In genomic region chr10:70318630-70319029, GRCm38 (mm10) we compare ENCODE assay signal across 9 mouse cellular contexts.
A peak's percentile ranks its signal among the peaks of the same experiment; 100 is the strongest.
DNase-seq lines count a peak whose midpoint lies in the region; ATAC-seq lines count a peak whose summit lies in the region.
"Had no signal": no experiment of that assay in that cellular context is flagged by ENCODE, and none has a peak within 500 bp of the region (broad histone marks: within the 10 kb centered on the region; RNA-seq: fewer than 3 reads in every experiment).

No protein-coding gene starts in this region.

- H3K27me3 ChIP-seq in forebrain, embryonic 14.5 days (replicated peaks; ENCODE audit: control insufficient read depth, insufficient read depth, low read length), result no peaks in the 10 kb centered on the region
- no peaks in the 10 kb centered on the region for H3K27me3 ChIP-seq in neural tube, embryonic 13.5 days
- H3K27me3 ChIP-seq: heart, embryonic 13.5 days had no signal

- no peaks in the 10 kb centered on the region; the same call in 1 of the 2 replicates for H3K9me3 ChIP-seq in forebrain, embryonic 14.5 days (replicated peaks; ENCODE audit: control insufficient read depth, low read length)
- H3K9me3 ChIP-seq in neural tube, embryonic 13.5 days, result no peaks in the 10 kb centered on the region
- H3K9me3 ChIP-seq: heart, embryonic 13.5 days had no signal

- no peak overlapping the region for H3K9ac ChIP-seq in forebrain, embryonic 14.5 days (ENCODE audit: low read length)
- no peak overlapping the region for H3K9ac ChIP-seq in neural tube, embryonic 13.5 days
- H3K9ac ChIP-seq: heart, embryonic 13.5 days had no signal

- no peak overlapping the region for H3K4me2 ChIP-seq in forebrain, embryonic 14.5 days (ENCODE audit: low read length)
- H3K4me2 ChIP-seq in neural tube, embryonic 13.5 days, result no peak overlapping the region
- H3K4me2 ChIP-seq: heart, embryonic 13.5 days had no signal

- WGBS in forebrain, embryonic 14.5 days, result 4% methylated on average over 3 of the region's 3 CpGs
- 2% methylated on average over 3 of the region's 3 CpGs for WGBS in neural tube, embryonic 13.5 days

- H3K27ac ChIP-seq in forebrain, embryonic 14.5 days (ENCODE audit: low read depth, low read length), result no peak overlapping the region
- no peak overlapping the region for H3K27ac ChIP-seq in neural tube, embryonic 13.5 days (replicated peaks)
- H3K27ac ChIP-seq: heart, embryonic 13.5 days had no signal

- intact Hi-C loops in left cerebral cortex, postnatal 4 days (cut with DNase I), result loop anchor here (5.0 to 10.0 kb wide), 3 partner anchors 244 to 906 kb away; no protein-coding TSS in a partner anchor

- ATAC-seq in forebrain, embryonic 14.5 days, result peak; percentile 72
- peak; percentile 62 for ATAC-seq in neural tube, embryonic 13.5 days (ENCODE audit: low read depth)

- no peak overlapping the region for H3K4me3 ChIP-seq in forebrain, embryonic 14.5 days (ENCODE audit: low read depth, low read length)
- H3K4me3 ChIP-seq in neural tube, embryonic 13.5 days, result no peak overlapping the region
- H3K4me3 ChIP-seq: heart, embryonic 13.5 days had no signal

- peak; percentile 43 for DNase-seq in urinary bladder, postnatal 25 days (ENCODE audit: low spot score)
- no peak for DNase-seq in urinary bladder, adult 18-20 months (ENCODE audit: low spot score in 2 of 2)
- peak; percentile 25 for DNase-seq in c-Kit-positive CD71-positive TER-119-positive erythroid progenitor cells, embryonic 14.5 days (ENCODE audit: low spot score)
- DNase-seq in forebrain, embryonic 14.5 days (ENCODE audit: low spot score), result peak; percentile 90
- DNase-seq in kidney, adult 8-10 months, result peak; percentile 51 to 58
- peak; percentile 19 for DNase-seq in left cerebral cortex, postnatal 4 days
- no peak for DNase-seq in urinary bladder, postnatal 4 days (ENCODE audit: low spot score in 2 of 2)

- no peaks in the 10 kb centered on the region for H3K4me1 ChIP-seq in forebrain, embryonic 14.5 days (ENCODE audit: control insufficient read depth, insufficient read depth, low read length)
- H3K4me1 ChIP-seq in neural tube, embryonic 13.5 days (replicated peaks), result 0 out of 2 replicates have a peak, but pooled peaks cover 9% of the 10 kb centered on the region
- H3K4me1 ChIP-seq: heart, embryonic 13.5 days had no signal

- H3K36me3 ChIP-seq in forebrain, embryonic 14.5 days (ENCODE audit: control insufficient read depth, insufficient read depth, low read length), result no peaks in the 10 kb centered on the region
- no peaks in the 10 kb centered on the region for H3K36me3 ChIP-seq in neural tube, embryonic 13.5 days
- H3K36me3 ChIP-seq: heart, embryonic 13.5 days had no signal

Comparison
In these comparisons a context has a peak if more than half of its experiments do, and no peak if none do; other contexts are left out.
1. DNase-seq: peak in urinary bladder, postnatal 25 days (single experiment), c-Kit-positive CD71-positive TER-119-positive erythroid progenitor cells, embryonic 14.5 days (single experiment), forebrain, embryonic 14.5 days (single experiment), kidney, adult 8-10 months (2 of 2) and left cerebral cortex, postnatal 4 days (single experiment); none in urinary bladder, adult 18-20 months (0 of 2) and urinary bladder, postnatal 4 days (0 of 2).